Mouse (Mus musculus): ENCODE results near the gene Magi2.

Magi2 gene

GRCm38 (mm10) chr5:20589731-20590130 is 1362.9 kb downstream of the Magi2 start:
- DNase-seq (ENCODE audit: low read depth, low spot score) = no peak

- no peak for DNase-seq (ENCODE audit: low read depth, low spot score)
These were observed 1371.4 kb downstream of the Magi2 start for GRCm38 (mm10) chr5:20598196-20598595.

GRCm38 (mm10) chr5:20603756-20604469 is 1377.1 kb downstream of the Magi2 start:
- DNase-seq (ENCODE audit: low read depth, low spot score) = no peak

GRCm38 (mm10) chr5:20606497-20606896 is 1379.7 kb downstream of the Magi2 start:
- no peak for DNase-seq (ENCODE audit: low read depth, low spot score)

GRCm38 (mm10) chr5:20607503-20607902 is 1380.7 kb downstream of the Magi2 start:
- no peak for DNase-seq (ENCODE audit: low read depth, low spot score)

- DNase-seq (ENCODE audit: low read depth, low spot score) = no peak
These were observed 1382.5 kb downstream of the Magi2 start for GRCm38 (mm10) chr5:20609206-20609935.

GRCm38 (mm10) chr5:20610640-20611039 is 1383.8 kb downstream of the Magi2 start:
- peak; percentile 7 for DNase-seq (ENCODE audit: low read depth, low spot score)

GRCm38 (mm10) chr5:20612616-20613015 is 1385.8 kb downstream of the Magi2 start:
- no peak for DNase-seq (ENCODE audit: low read depth, low spot score)

GRCm38 (mm10) chr5:20614891-20615290 is 1388.1 kb downstream of the Magi2 start:
- DNase-seq (ENCODE audit: low read depth, low spot score) = no peak

GRCm38 (mm10) chr5:20620596-20621511 is 1394.0 kb downstream of the Magi2 start:
- peak; percentile 28 for DNase-seq (ENCODE audit: low read depth, low spot score)

- no peak for DNase-seq (ENCODE audit: low read depth, low spot score)
These were observed 1395.6 kb downstream of the Magi2 start for GRCm38 (mm10) chr5:20622417-20622816.

GRCm38 (mm10) chr5:20622837-20623573 is 1396.2 kb downstream of the Magi2 start:
- DNase-seq (ENCODE audit: low read depth, low spot score) = no peak

- DNase-seq (ENCODE audit: low read depth, low spot score) = no peak
These were observed 1398.3 kb downstream of the Magi2 start for GRCm38 (mm10) chr5:20625117-20625516.

GRCm38 (mm10) chr5:20628954-20629601 is 1402.2 kb downstream of the Magi2 start:
- no peak for DNase-seq (ENCODE audit: low read depth, low spot score)

- no peak for DNase-seq (ENCODE audit: low read depth, low spot score)
These were observed 1407.4 kb downstream of the Magi2 start for GRCm38 (mm10) chr5:20634046-20634769.

GRCm38 (mm10) chr5:20634822-20635221 is 1408.0 kb downstream of the Magi2 start:
- DNase-seq (ENCODE audit: low read depth, low spot score) = no peak

- DNase-seq (ENCODE audit: low read depth, low spot score) = no peak
These were observed 1410.6 kb downstream of the Magi2 start for GRCm38 (mm10) chr5:20637300-20637989.

GRCm38 (mm10) chr5:20642196-20642595 is 1415.4 kb downstream of the Magi2 start:
- no peak for DNase-seq (ENCODE audit: low read depth, low spot score)

GRCm38 (mm10) chr5:20643741-20644140 is 1416.9 kb downstream of the Magi2 start:
- no peak for DNase-seq (ENCODE audit: low read depth, low spot score)
